Mouse (Mus musculus) layer of hippocampus, postnatal 14 days (tissue): ENCODE data around the gene Gpr132. TPM values are rescaled to one million over a fixed set of nuclear protein-coding genes. Genes with fewer than 3 reads are reported as not detected.
"Not testable (repeated sequence)": the region's sequence is repeated elsewhere in the genome, so short reads cannot be mapped to it uniquely, and the experiment has no call there.

ENCODE experiments used
- DNase-seq, 2 experiments: peaks; one replicate each; pipeline ENCODE4 v3.0.0; 2021 to 2022; ENCODE audit warnings: low spot score in 2 of 2, mixed read lengths in 1 of 2
- total RNA-seq, 2 experiments: library from RNA; stranded (reverse); gene quantifications; 2 replicates each; pipeline ENCODE4 v1.2.3; 2021

The Gpr132 gene
- total RNA-seq, 2 experiments from 2014 or later: not detected

DNA sequence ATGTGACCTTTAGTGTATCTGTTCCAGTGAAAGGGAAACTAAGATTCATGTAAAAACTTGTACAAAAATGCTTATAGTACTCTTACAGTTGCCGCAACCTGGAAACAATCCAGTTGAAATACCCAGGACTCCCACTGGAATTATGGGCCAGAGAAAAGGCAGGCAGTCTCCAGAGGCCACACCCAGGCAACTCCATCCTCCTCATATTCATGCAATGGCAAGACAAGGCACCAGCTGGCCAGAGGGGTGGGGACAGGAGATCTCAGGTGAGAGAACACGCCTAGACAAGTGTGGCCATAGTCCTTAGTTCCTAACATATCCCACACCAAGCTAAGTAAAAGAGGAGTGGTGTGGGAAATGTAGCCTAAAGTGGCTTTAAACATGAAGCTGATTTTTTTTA lies 45.4 kb downstream of the Gpr132 start:
- DNase-seq: no peak

DNA sequence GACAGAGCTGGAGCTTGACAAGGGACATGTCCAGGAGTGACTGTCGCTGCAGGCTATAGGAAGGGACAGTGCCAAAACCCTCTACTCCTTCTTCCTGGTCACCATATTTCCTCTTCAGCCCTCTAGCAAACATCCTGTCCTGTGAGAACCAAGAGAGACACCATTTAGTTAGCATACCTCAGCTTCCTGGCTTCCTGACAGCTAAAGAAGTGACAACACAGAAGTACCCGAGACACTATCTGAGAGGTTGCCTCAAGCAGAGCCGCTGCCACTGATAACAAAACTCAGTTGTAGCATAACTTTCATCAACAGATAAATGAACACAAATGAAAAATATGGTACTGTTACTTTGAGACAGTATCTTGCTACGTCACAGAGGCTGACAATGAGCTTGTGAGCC lies 46.1 kb downstream of the Gpr132 start:
- no peak for DNase-seq

DNA sequence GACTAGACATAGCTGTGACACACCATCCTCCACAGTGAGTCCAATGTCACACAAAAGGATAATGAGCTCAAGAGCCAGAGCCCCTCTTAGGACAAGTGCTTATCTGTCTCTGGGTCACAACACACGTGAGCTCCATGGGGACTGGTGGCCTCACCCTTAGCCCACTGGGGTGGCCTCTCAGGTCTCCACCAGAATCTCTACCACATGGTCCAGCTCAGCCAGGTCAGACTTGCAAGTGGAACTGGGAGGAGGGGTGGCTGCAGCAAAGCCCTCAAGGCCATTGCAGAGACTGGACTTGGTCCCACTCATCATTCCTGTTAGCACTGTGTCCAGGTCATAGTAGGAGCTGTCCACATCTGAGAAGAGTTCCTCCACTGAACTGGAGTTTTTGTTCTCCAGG lies 46.8 kb downstream of the Gpr132 start:
- DNase-seq: no peak

DNA sequence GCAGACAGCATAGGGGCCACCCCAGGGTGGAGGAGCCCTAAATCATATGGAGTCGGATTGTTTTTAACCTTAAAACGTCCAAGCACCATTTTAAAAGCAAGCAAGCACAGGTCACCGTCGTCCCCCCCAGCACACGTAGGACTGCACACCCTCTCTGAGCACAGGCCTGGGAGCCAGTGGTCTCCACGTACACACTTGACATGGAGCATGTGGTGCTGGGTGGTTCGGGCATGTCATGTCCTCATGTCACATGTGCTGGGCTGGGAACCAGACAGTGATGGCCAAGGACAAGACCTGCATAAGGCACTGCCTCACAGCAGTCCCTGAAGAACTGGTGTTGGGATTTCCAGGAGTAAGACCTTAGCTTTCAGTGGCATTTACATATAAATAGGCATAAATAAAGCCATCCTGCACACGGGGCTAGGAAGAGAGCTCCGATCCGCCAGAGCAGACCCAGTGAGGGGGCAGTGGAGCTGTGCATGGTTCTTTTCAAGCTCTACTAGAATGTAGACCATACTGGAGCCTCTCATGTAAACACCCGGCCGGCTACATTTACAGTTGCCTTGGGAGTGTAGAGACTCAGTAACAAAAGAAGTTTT lies 47.5 kb downstream of the Gpr132 start:
- no peak for DNase-seq

DNA sequence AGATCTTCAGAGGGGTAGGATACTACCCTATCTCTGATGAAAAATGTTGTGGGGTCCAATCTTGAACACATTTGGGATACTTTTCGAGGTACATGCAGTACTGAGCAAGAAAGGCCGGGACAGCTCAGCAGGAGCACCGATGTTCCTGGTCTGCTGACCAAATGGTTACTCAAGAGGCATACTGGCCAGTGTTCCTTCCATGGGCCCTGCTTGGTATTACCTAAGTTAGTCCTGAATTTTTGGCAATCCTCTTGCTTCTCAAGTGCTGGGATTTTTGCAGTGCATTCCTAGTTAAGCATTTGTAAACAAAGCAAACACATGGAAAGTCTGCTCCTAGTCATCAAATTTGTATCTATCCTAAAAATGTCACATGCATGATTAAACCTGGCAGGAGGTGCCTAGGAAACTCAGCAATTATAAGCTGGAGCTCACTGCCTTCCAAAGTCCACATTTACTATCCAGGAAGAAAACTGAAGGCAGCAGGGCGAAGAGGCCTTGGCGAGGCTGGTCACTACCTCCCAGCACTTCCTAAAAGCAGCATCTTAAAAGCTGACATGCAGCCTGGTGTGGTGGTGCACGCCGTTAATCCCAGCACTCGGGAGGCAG lies 48.9 kb downstream of the Gpr132 start:
- DNase-seq: no peak

DNA sequence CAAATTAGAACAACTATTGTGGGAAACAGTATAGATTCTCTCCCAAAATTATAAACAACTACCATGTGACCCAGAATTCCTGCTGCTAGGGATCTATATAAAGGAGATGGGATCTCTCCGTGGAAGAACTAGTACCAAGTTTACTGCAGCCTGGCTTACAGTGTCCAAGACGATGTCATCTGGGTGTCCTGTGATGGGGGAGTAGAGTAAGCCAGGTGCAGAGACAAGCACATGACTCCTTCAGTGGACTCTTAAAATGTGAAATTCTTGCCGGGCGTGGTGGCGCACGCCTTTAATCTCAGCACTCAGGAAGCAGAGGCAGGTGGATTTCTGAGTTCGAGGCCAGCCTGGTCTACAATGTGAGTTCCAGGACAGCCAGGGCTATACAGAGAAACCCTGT lies 51.2 kb downstream of the Gpr132 start:
- DNase-seq: not testable (repeated sequence)

DNA sequence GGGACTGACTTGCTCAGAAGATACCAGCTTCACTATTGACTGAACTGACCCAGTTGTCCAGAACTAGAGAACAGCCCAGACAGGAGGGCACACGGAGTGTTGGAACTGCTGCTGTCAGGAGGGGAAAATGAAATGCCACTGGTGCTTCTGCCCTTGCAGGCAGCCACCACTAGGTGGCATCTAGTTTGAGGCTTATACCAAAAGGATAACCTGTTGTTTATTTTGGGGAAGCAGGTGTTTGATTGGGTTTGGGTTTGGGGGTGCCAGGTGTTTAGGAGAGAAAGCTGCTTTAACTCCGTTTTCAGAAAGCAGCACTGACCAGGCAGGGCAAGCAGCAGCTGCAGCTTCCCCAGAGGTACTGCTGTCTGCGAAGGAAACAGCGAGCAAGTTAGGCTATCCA lies 51.7 kb downstream of the Gpr132 start:
- DNase-seq: peak in 1 of 2 experiments; percentile 44

DNA sequence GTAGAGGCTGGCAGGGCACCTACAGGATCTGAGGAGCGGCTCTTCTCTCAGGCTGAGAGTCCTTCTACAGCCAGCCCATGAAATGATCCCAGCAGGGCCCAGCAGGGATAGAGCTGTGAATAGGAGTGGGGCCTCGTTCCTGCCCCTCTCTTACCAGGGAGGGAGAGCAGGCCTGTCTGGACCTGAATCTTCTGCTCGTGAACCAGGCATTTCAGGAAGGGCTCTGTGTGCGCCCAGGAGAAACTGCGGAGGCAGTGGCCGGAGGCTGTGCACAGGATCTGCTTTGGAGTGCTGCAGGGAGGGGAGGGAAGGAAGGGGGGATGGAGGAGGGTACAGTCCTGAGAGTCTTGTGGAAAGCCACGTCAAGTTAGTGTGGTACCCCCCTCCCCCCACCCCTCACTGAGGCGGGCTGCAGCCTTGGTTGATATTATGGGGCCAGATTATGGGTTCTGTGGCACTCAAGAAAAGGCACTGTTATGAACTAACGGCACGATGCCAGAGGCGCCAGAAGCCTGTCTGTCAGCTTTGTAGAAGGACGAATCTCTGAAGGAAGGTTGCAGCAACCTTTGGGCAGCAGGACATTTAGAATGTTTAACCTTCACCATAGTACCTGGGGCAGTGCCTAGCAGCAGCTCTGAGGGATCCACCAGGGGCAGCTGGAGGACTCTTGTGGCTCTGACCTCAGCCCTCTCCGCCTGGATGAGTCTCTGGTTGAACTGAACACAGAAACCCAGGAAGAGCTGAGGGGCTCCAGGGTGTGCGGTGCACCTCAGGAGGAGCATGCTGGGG lies 53.2 kb downstream of the Gpr132 start:
- DNase-seq: no peak

DNA sequence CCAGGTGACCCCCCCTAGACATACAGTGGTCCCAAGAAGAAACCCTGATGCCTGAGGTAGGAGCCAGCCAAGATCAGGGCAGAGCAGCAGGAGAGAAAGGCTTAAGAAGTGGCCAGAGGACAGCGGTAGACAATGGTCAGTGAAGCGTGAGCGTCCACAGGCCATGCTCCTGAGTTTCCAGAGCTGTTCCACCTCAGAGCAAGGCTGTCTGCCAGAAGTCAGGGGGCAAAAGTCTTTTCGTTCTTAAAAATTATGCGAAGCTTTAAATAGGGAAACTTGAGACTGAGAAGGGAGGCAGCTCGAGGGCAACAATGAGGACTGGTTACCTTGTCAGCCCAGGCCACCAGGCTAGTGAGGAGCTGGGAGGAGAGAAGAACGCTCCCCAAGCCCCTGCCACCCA lies 54.7 kb downstream of the Gpr132 start:
- DNase-seq: no peak

DNA sequence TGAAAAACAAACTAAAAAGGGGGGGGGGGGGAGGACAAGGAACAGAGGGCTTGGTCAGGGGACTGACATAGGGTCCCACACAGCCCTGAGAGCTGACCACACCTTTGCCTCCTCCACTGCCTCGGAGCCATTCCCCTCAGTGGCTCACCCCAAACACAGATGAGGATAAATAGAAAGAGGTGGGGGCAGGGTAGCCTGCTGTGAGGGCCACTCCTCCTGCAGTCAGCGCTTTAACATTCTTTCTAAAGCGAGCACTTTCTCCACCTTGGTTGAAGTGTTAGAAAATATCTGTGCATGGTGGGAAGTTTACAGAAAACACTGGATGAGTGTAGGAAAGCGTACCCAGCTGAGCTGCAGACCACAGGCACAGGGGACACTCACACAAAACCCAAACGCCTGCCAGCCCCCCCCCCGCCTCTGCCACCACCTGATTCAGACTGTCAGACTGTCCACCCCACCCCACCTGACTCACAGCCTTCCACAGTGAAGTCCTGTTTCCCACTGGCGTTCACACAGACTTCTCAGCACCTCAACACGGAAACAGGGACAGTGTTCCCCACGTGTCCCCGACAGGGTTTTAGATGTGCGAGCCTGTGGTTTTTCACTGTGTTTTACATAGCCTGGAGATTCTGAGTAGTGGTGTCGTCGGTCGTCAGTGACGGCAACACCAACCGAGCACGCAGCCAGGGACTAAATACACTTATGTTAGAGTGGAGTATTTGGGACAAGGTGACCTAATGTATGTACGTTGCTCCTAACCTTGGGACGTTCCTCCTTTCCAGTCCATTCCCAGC lies 57.7 kb downstream of the Gpr132 start:
- DNase-seq: no peak

DNA sequence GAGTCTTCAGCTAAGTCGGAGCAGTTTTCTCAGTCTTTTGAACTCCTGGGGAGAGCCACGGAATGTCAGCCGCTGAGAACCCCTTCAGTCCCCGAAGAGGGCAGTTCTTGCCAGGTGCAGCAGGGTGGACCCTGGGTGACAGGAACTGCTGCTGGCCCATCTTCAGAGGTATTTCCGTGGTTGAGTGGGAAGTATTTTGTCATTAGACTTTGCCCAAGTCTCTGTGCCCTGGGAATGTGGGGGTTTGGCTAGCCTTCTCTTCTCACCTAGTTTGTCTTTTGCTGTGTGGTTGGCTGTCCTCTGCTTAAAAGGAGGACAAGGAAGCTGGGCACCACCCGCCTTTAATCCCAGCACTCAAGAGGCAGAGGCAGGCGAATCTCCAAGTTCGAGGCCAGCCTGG lies 58.4 kb downstream of the Gpr132 start:
- no peak for DNase-seq

DNA sequence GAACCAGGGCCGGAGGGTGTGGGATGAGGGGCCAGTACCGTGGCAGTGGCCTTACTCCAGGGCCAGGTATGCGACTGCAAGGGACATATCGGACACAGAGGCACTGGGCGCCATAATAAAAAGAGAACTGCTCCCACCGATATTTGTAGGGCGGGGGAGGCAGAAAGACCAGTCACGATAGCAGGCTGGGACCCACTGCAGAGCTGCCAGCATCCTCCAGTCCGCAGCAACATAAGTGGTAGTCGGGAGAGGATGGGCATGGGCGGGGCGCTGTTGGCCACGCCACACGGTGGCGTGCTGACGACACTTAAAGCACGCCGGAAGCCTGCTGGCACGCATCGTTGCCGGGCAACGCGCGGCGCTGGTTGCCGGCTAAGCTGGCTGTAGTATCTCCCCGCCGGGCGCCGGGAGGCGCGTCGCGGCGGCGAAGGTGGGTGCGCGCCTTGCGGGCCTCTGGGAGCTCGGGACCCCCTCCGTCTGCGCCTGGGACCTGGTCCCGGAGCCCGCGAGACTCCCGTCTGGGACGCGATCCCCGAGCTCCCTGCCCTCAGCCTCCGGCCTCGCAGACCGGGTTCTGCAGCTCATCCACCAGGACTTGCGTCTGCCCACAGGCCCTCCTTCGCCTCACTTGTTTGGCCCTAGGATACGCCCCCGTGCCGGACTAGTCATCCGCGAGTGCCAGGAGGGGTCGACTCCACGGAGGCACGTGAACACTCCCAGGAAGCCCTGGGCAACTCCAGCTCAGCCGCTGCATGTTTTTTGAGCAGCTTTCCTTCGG lies 59.3 kb downstream of the Gpr132 start, which contains the start of gene Clba1:
Clba1 (plus strand) TSS at position 351 of the 778 bp plus-strand sequence.
- peak; percentile 91 to 95 for DNase-seq

DNA sequence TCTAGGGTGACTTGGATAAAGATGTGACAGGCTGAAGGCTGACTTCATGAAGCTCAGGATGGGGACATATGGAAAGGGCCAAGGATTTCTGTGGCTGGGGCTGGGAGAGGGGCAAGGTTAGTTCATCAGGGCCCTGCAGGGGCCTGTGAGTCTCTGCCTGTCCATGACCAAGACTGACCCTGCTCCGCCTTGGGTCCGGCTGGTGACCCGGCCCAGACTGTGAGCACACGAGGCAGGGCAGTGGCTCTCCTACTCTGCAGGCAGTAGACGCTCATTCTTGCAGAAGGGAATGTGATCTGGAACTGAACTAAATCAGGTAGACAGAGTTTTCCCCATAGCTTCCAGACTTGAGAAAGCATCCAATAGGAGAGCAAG lies 59.8 kb downstream of the Gpr132 start:
- DNase-seq: no peak

DNA sequence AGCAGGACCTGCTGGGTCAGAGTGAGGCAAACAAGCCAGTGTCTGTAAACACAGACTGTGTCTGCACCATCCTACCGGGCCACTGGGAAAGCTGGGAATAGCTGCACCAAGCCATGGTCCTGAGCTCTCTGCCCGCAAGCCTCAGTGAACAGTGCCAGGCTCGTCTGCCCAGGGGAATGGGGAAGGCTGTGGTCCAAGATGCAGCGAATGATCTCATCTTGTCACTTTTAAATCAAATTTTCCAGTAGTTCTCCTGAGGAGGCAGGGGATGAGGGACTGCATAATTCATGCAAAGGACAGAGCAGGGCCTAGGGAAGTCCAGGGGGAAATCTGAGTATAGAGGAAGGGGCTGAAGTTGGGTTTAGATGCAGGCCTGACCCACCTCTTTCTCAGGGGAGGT lies 60.2 kb downstream of the Gpr132 start:
- no peak for DNase-seq

DNA sequence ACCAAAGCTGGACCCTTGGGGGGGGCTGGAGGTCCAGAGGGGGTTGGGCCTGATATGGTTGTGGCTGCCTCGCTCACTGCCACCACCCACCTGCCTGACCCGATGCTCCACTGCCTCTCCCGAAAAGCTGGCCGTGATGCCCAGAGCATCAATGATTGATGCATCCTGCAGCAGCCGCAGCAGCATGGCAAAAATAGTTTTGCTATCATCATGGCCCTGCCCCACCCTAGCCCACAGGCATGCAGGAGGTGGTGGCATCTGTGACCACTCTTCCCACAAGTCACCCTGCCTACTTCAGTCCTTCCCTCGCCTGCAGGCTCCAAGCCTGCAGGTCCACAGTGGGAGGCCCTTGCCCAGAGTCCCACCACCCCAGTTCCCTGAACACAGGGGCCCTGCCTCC lies 62.0 kb downstream of the Gpr132 start:
- no peak for DNase-seq

DNA sequence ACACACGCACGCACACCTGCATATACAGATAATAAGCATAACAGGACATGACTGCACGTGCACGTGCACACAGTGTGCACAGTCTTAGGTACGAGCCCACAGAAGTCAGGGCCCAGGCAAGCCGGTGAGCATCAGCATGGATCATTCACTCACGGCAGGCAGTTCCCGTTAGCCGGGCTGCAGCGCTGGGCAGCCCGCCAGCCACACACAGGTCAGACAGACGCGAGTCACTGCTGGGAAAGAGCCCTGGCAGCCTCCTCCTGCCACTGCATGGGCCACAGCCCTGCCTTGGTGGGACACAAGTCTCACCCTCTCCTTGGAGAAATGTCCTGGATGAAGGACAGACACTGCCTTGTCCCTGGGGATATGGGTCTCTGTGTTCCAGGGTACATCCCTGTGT lies 64.0 kb downstream of the Gpr132 start:
- no peak for DNase-seq

DNA sequence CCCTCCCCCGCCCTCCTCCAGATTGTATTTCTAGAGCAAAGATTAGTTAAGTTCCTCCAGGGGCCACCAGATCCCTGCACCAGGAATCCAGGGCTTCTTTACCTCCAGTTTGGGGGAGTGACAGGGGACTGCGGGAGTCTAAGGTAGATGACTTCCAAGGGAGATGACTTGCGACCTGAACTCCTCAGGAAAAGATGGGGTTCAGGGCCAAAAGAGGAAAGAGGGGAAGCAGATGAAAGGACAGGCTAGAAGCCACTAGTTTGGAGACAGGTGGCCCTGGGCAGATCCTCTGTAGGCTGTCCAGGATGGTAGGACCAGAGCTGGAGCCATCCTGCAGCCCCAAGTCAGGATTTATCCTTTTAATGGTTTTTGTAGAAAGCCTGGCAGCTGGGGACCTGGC lies 65.1 kb downstream of the Gpr132 start:
- DNase-seq: no peak

DNA sequence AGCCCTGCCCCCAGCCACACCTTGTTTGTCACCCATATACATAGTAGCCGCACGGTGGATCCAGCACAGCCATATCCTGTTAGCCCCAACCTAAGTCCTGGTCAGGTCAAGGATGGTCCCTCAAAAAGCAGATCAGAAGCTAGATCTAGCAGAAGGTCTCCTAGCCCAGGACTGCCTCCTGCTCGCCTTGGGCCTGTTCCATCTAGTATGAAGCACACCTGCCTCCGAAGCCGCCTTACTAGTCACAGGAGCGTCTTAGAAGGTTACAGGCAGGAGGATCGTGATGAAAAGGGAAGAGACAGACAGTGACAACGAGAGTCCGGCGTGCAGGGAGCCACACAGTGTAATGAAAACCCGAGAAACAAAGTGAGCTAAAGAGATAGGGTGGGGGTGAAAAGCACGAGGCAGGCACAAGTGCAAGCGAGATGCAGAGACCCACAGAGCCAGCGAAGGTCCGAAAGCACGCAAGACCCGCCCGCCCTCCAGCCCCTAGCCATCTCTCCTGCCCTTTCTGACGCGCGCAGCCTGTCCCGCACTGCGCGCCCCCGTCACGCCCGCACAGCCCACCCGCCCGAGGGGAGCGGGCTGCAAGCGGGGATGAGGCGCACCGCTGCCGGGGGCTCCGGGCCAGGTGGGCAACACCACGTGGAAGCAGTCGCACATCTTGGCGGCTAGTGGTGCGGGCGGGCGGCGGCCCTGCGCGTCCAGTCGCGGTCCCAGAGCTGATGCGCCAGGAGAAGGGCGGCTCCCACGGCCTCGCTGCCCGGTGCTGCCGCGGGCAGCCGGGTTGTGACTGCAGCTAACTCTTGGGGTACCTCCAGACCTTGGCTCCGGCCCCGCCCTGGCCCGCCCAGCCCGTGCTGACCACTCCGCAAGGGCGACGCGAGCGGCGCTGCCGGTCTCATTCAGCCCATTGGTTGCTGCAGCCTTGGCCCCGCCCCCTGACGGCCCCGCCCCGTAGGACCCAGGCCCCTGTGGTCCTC lies 65.9 kb downstream of the Gpr132 start, which contains the start of gene Ahnak2:
Ahnak2 (minus strand) TSS at position 794 of the 983 bp plus-strand sequence.
- no peak for DNase-seq
